Mouse (Mus musculus): ENCODE results near the gene Olfr156.

- TF ChIP-seq POLR2A (IDR thresholded peaks at IDR 0.05; ENCODE audit: low read depth, low read length) = no peak
- no peak for TF ChIP-seq TCF12 (IDR thresholded peaks at IDR 0.05; ENCODE audit: low read depth, low read length)
- no peak for TF ChIP-seq CTCF (conservative IDR thresholded peaks at IDR 0.05 in 1 of 2, IDR thresholded peaks at IDR 0.05 in 1 of 2; ENCODE audit: low read depth in 2 of 2, low read length in 2 of 2)
- no peak for TF ChIP-seq EP300 (IDR thresholded peaks at IDR 0.05; ENCODE audit: low read length)
- TF ChIP-seq MAFK (IDR thresholded peaks at IDR 0.05; ENCODE audit: insufficient replicate concordance, low read length) = no peak
- no peak for TF ChIP-seq ZC3H11A (IDR thresholded peaks at IDR 0.05; ENCODE audit: low read depth, low read length)
- TF ChIP-seq ZKSCAN1 (IDR thresholded peaks at IDR 0.05; ENCODE audit: borderline replicate concordance, low read depth, low read length) = no peak
- TF ChIP-seq RAD21 (IDR thresholded peaks at IDR 0.05; ENCODE audit: low read depth, low read length) = no peak
- no peak for TF ChIP-seq TBP (conservative IDR thresholded peaks at IDR 0.05; ENCODE audit: low read depth, low read length)
- no peak for TF ChIP-seq NRF1 (IDR thresholded peaks at IDR 0.05; ENCODE audit: low read depth, low read length)
- no peak for TF ChIP-seq IRF4 (IDR thresholded peaks at IDR 0.05; ENCODE audit: low read depth, low read length)
- TF ChIP-seq SIN3A (IDR thresholded peaks at IDR 0.05; ENCODE audit: low read length) = no peak
- no peak for TF ChIP-seq BHLHE40 (IDR thresholded peaks at IDR 0.05; ENCODE audit: low read depth, low read length)
- no peak for TF ChIP-seq MAX (IDR thresholded peaks at IDR 0.05; ENCODE audit: low read length)
These were observed 16.4 kb upstream of the Olfr156 start, which contains the start of gene Olfr157 for GRCm38 (mm10) chr4:43840101-43840500.

Measured in CH12.LX (cell line).